Mouse (Mus musculus) spleen, adult 2 months (tissue): ENCODE measurements around the gene Ankrd54. TPM values are rescaled to one million over a fixed set of nuclear protein-coding genes. Genes with fewer than 3 reads are reported as not detected.
"Not testable (repeated sequence)": the region's sequence is repeated elsewhere in the genome, so short reads cannot be mapped to it uniquely, and the experiment has no call there.

Experiments used
- DNase-seq, 2 experiments: peaks; one replicate each; pipeline versions ENCODE4 v3.0.0 to v3.0.0-alpha.2; 2012 to 2021; ENCODE audit warnings: low spot score in 2 of 2, low read depth in 1 of 2
- H3K27ac ChIP-seq: fragments of 200-500 bp; 2 replicates; pipeline ENCODE4 v1.5.1; 2012; ENCODE audit warnings: low read length, inconsistent platforms; ENCODE audit not compliant: insufficient read depth
- H3K27me3 ChIP-seq: fragments of 200-500 bp; 2 replicates; pipeline ENCODE4 v1.6.1; 2012; ENCODE audit warnings: mild to moderate bottlenecking, moderate library complexity, low read length, inconsistent platforms; ENCODE audit not compliant: control insufficient read depth, insufficient read depth
- H3K36me3 ChIP-seq: fragments of 200-500 bp; 2 replicates; pipeline ENCODE4 v1.6.1; 2012; ENCODE audit warnings: mild to moderate bottlenecking, low read length, inconsistent platforms; ENCODE audit not compliant: control insufficient read depth, insufficient read depth
- H3K4me1 ChIP-seq: fragments of 200-500 bp; 2 replicates; pipeline ENCODE4 v1.6.1; 2011; ENCODE audit warnings: inconsistent platforms; ENCODE audit not compliant: control insufficient read depth, insufficient read depth, insufficient read length
- H3K4me3 ChIP-seq: fragments of 200-500 bp; 2 replicates; pipeline ENCODE4 v1.5.1; 2011; ENCODE audit warnings: mild to moderate bottlenecking, inconsistent platforms; ENCODE audit not compliant: insufficient read depth, insufficient read length; ENCODE audit errors: extremely low read depth
- CTCF ChIP-seq: fragments of 200-500 bp; IDR thresholded peaks from 2 replicates; pipeline ENCODE4 v1.5.1; 2011; ENCODE audit warnings: mild to moderate bottlenecking, inconsistent platforms; ENCODE audit not compliant: insufficient read depth, insufficient read length, insufficient replicate concordance; ENCODE audit errors: extremely low read depth
- POLR2A ChIP-seq: fragments of 200-500 bp; IDR thresholded peaks from 2 replicates; pipeline ENCODE4 v1.6.1; 2011; ENCODE audit warnings: low read depth, low read length, inconsistent platforms
- WGBS: fragments of 180-500 bp; shearing (Covaris S2); methylation state at CpG from one replicate; pipeline ENCODE4 v1.1.7; 2018; 5-methylcytosine and 5-hydroxymethylcytosine counted together
- polyA plus RNA-seq: library from polyadenylated mRNA; depleted of rRNA; stranded (reverse); fragments of >200 nt; gene quantifications from 2 replicates; pipeline ENCODE4 v1.2.3, GENCODE M21; 2012

The Ankrd54 gene
- polyA plus RNA-seq, 1 experiment, result 57.3 TPM

GRCm38 (mm10) chr15:79018191-79018590 is 44.5 kb downstream of the Ankrd54 start:
- no peak for DNase-seq
- no peaks in the 10 kb centered on the region for H3K4me1 ChIP-seq
- H3K27me3 ChIP-seq, result no peaks in the 10 kb centered on the region
- no peaks in the 10 kb centered on the region for H3K36me3 ChIP-seq
- H3K27ac ChIP-seq, result no peak overlapping the region
- TF ChIP-seq CTCF, result no peak
- no peak for TF ChIP-seq POLR2A
- no peak overlapping the region for H3K4me3 ChIP-seq
- WGBS, result 60% methylated on average over 4 of the region's 4 CpGs

- no peaks in the 10 kb centered on the region for H3K27me3 ChIP-seq
- H3K36me3 ChIP-seq, result no peaks in the 10 kb centered on the region
- WGBS, result 85% methylated on average over 7 of the region's 7 CpGs
- no peak for TF ChIP-seq CTCF
- TF ChIP-seq POLR2A, result no peak
- H3K4me1 ChIP-seq, result no peaks in the 10 kb centered on the region
- H3K27ac ChIP-seq, result no peak overlapping the region
- H3K4me3 ChIP-seq, result no peak overlapping the region
- no peak for DNase-seq
Observed at GRCm38 (mm10) chr15:79013382-79013781, 49.3 kb downstream of the Ankrd54 start.

- 80% methylated on average over 10 of the region's 10 CpGs for WGBS
- Histone ChIP-seq H3K36me3 (no peaks in the 10 kb centered on the region; the same call in 1 of the 2 replicates), H3K4me1 (no peaks in the 10 kb centered on the region), H3K4me3 (no peak overlapping the region), H3K27me3 (no peaks in the 10 kb centered on the region), H3K27ac (no peak overlapping the region)
- DNase-seq, result no peak
- TF ChIP-seq POLR2A, result no peak
Observed at GRCm38 (mm10) chr15:79011550-79011949, 51.1 kb downstream of the Ankrd54 start.

GRCm38 (mm10) chr15:79009734-79010133 is 53.0 kb downstream of the Ankrd54 start:
- no peak for DNase-seq
- no peaks in the 10 kb centered on the region for H3K4me1 ChIP-seq
- no peaks in the 10 kb centered on the region for H3K27me3 ChIP-seq
- 84% methylated on average over 5 of the region's 5 CpGs for WGBS
- H3K36me3 ChIP-seq, result peaks cover 12% of the 10 kb centered on the region
- H3K4me3 ChIP-seq, result no peak overlapping the region
- TF ChIP-seq CTCF, result no peak
- TF ChIP-seq POLR2A, result no peak
- H3K27ac ChIP-seq, result no peak overlapping the region

GRCm38 (mm10) chr15:79007836-79008235 is 54.9 kb downstream of the Ankrd54 start:
- not testable (repeated sequence) for H3K4me3 ChIP-seq, H3K27ac ChIP-seq, H3K4me1 ChIP-seq, H3K27me3 ChIP-seq, DNase-seq
- 91% methylated on average over 6 of the region's 6 CpGs for WGBS
- H3K36me3 ChIP-seq, result peaks cover 27% of the 10 kb centered on the region

GRCm38 (mm10) chr15:79007059-79007458 is 55.6 kb downstream of the Ankrd54 start:
- Histone ChIP-seq H3K27me3 (no peaks in the 10 kb centered on the region), H3K4me3 (no peak overlapping the region), H3K27ac (no peak overlapping the region), H3K4me1 (no peaks in the 10 kb centered on the region), H3K36me3 (peaks cover 30% of the 10 kb centered on the region)
- no peak for TF ChIP-seq CTCF
- no peak for TF ChIP-seq POLR2A
- no peak for DNase-seq
- 92% methylated on average over 5 of the region's 5 CpGs for WGBS

- WGBS, result 74% methylated on average over 3 of the region's 3 CpGs
- TF ChIP-seq CTCF, result no peak
- TF ChIP-seq POLR2A, result no peak
- DNase-seq, result no peak
- Histone ChIP-seq H3K4me3 (no peak overlapping the region), H3K27ac (no peak overlapping the region), H3K4me1 (no peaks in the 10 kb centered on the region), H3K27me3 (no peaks in the 10 kb centered on the region), H3K36me3 (peaks cover 33% of the 10 kb centered on the region)
Observed at GRCm38 (mm10) chr15:79006638-79007037, 56.1 kb downstream of the Ankrd54 start.
